Mouse (Mus musculus): ENCODE measurements around the gene Fut1. TPM values are rescaled to one million over a fixed set of nuclear protein-coding genes. Genes with fewer than 3 reads are reported as not detected.

Gene Fut1
- polyA plus RNA-seq, 1 experiment from 2014 or later: 0.07 TPM

- H3K4me3 ChIP-seq (ENCODE audit: control insufficient read depth in 1 of 2, insufficient read depth in 1 of 2, low read depth in 1 of 2, low read length in 2 of 2): no peak overlapping the region
Measured at GRCm38 (mm10) chr7:45626571-45627076, 9.5 kb downstream of the Fut1 start.

GRCm38 (mm10) chr7:45627261-45627660 lies 10.2 kb downstream of the Fut1 start, which contains the start of gene Rasip1:
TSS of gene Rasip1 (plus strand) at chr7:45627488.
- 57% methylated on average over 9 of the region's 9 CpGs for WGBS
- H3K27me3 ChIP-seq (ENCODE audit: control insufficient read depth, insufficient read depth, low read length): peaks cover 7% of the 10 kb centered on the region
- H3K9ac ChIP-seq (ENCODE audit: low read length): peak within 1 kb of the TSS; percentile 86

More at GRCm38 (mm10) chr7:45626571-45627076, 9.5 kb downstream of the Fut1 start:
- Histone ChIP-seq H3K36me3 (ENCODE audit: control insufficient read depth, insufficient read depth, low read length) (no peaks in the 10 kb centered on the region), H3K4me1 (ENCODE audit: control insufficient read depth in 2 of 2, insufficient read depth in 2 of 2, low read length in 2 of 2) (peaks cover 3 to 7% of the 10 kb centered on the region in 2 experiments; a peak in 2 of 4 replicates), H3K4me2 (ENCODE audit: low read length) (peak overlapping the region; percentile 97; the same call in 1 of the 2 replicates), H3K27ac (replicated peaks in 1 of 2; ENCODE audit: control insufficient read depth in 1 of 2, insufficient read depth in 1 of 2, low read depth in 2 of 2, low read length in 2 of 2) (peak overlapping the region; percentile 54 to 82), H3K27me3 (ENCODE audit: control insufficient read depth, insufficient read depth, low read length) (peaks cover 7% of the 10 kb centered on the region), H3K9ac (ENCODE audit: low read length) (no peak overlapping the region), H3K9me3 (ENCODE audit: control insufficient read depth, low read length) (no peaks in the 10 kb centered on the region)
- ATAC-seq (ENCODE audit: insufficient number of reproducible peaks, insufficient read depth, low FRiP score, low read depth): no peak
- 73% methylated on average over 7 of the region's 7 CpGs for WGBS

DNA sequence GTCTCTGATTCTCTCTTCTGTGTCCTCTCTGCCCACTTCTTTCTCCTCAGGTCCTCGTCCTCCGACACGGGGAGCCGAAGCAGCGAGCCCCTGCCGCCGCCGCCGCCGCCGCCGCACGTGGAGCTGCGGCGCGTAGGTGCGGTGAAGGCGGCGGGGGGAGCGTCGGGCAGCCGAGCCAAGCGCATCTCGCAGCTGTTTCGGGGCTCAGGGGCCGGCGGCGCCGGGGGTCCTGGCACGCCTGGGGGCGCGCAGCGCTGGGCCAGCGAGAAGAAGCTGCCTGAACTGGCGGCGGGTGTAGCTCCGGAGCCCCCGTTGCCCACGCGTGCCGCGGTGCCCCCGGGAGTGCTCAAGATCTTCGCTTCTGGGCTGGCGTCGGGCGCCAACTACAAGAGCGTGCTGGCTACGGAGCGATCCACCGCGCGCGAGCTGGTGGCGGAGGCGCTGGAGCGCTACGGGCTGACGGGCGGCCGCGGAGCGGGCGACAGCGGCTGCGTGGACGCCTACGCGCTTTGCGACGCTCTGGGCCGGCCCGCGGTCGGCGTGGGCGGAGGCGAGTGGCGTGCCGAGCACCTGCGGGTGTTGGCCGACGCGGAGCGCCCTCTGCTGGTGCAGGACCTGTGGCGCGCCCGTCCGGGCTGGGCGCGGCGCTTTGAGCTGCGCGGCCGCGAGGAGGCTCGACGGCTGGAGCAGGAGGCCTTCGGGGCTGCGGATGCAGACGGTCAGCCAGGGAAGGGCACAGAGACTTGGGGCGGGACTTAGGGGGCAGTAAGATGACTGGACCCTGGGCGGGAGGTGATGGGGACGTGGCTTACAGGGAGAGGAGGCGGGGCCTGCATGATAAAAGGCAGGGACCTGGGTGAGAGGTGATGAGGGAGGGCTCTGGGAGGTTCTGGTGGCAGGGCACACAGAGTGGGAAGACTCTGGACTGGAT lies 11.5 kb downstream of the Fut1 start:
- WGBS: 1% methylated on average over 105 of the region's 105 CpGs
- Histone ChIP-seq H3K36me3 (ENCODE audit: control insufficient read depth, insufficient read depth, low read length) (no peaks in the 10 kb centered on the region; the same call in 1 of the 2 replicates), H3K4me1 (ENCODE audit: control insufficient read depth in 2 of 2, insufficient read depth in 2 of 2, low read length in 2 of 2) (peaks cover 8 to 17% of the 10 kb centered on the region in 2 experiments), H3K9ac (ENCODE audit: low read length) (peak overlapping the region; percentile 86), H3K9me3 (ENCODE audit: control insufficient read depth, low read length) (no peaks in the 10 kb centered on the region), H3K27ac (replicated peaks in 1 of 2; ENCODE audit: control insufficient read depth in 1 of 2, insufficient read depth in 1 of 2, low read depth in 2 of 2, low read length in 2 of 2) (peak overlapping the region; percentile 76 to 82), H3K4me2 (ENCODE audit: low read length) (peak overlapping the region; percentile 97), H3K27me3 (ENCODE audit: control insufficient read depth, insufficient read depth, low read length) (peaks cover 7% of the 10 kb centered on the region), H3K4me3 (ENCODE audit: control insufficient read depth in 1 of 2, insufficient read depth in 1 of 2, low read depth in 1 of 2, low read length in 2 of 2) (peak overlapping the region; percentile 60 to 65)
- peak; percentile 58 for ATAC-seq (ENCODE audit: insufficient number of reproducible peaks, insufficient read depth, low FRiP score, low read depth)

More at GRCm38 (mm10) chr7:45627261-45627660, 10.2 kb downstream of the Fut1 start, which contains the start of gene Rasip1:
- Histone ChIP-seq H3K4me3 (ENCODE audit: control insufficient read depth in 1 of 2, insufficient read depth in 1 of 2, low read depth in 1 of 2, low read length in 2 of 2) (peak within 1 kb of the TSS; percentile 60 to 65), H3K4me2 (ENCODE audit: low read length) (peak within 1 kb of the TSS; percentile 97), H3K9me3 (ENCODE audit: control insufficient read depth, low read length) (no peaks in the 10 kb centered on the region), H3K36me3 (ENCODE audit: control insufficient read depth, insufficient read depth, low read length) (no peaks in the 10 kb centered on the region; the same call in 1 of the 2 replicates), H3K4me1 (ENCODE audit: control insufficient read depth in 2 of 2, insufficient read depth in 2 of 2, low read length in 2 of 2) (peaks cover 3 to 9% of the 10 kb centered on the region in 2 experiments; a peak in 3 of 4 replicates), H3K27ac (replicated peaks in 1 of 2; ENCODE audit: control insufficient read depth in 1 of 2, insufficient read depth in 1 of 2, low read depth in 2 of 2, low read length in 2 of 2) (peak within 1 kb of the TSS; percentile 76 to 82)
- ATAC-seq (ENCODE audit: insufficient number of reproducible peaks, insufficient read depth, low FRiP score, low read depth): peak; percentile 29

GRCm38 (mm10) chr7:45630064-45630907 lies 13.2 kb downstream of the Fut1 start:
- H3K27me3 ChIP-seq (ENCODE audit: control insufficient read depth, insufficient read depth, low read length): peaks cover 7% of the 10 kb centered on the region
- H3K4me3 ChIP-seq (ENCODE audit: control insufficient read depth in 1 of 2, insufficient read depth in 1 of 2, low read depth in 1 of 2, low read length in 2 of 2): no peak overlapping the region
- no peak overlapping the region for H3K9ac ChIP-seq (ENCODE audit: low read length)
- peak overlapping the region; percentile 97 for H3K4me2 ChIP-seq (ENCODE audit: low read length)
- H3K27ac ChIP-seq (replicated peaks in 1 of 2; ENCODE audit: control insufficient read depth in 1 of 2, insufficient read depth in 1 of 2, low read depth in 2 of 2, low read length in 2 of 2): no peak overlapping the region
- no peaks in the 10 kb centered on the region for H3K9me3 ChIP-seq (ENCODE audit: control insufficient read depth, low read length)
- 69% methylated on average over 23 of the region's 23 CpGs for WGBS
- peaks cover 12 to 20% of the 10 kb centered on the region in 2 experiments for H3K4me1 ChIP-seq (ENCODE audit: control insufficient read depth in 2 of 2, insufficient read depth in 2 of 2, low read length in 2 of 2)
- no peak for ATAC-seq (ENCODE audit: insufficient number of reproducible peaks, insufficient read depth, low FRiP score, low read depth)
- no peaks in the 10 kb centered on the region; the same call in 1 of the 2 replicates for H3K36me3 ChIP-seq (ENCODE audit: control insufficient read depth, insufficient read depth, low read length)

GRCm38 (mm10) chr7:45632499-45632898 lies 15.4 kb downstream of the Fut1 start:
- Histone ChIP-seq H3K27ac (replicated peaks in 1 of 2; ENCODE audit: control insufficient read depth in 1 of 2, insufficient read depth in 1 of 2, low read depth in 2 of 2, low read length in 2 of 2) (0 out of 4 replicates have a peak overlapping the region, but pooled peaks of 1 of the 2 experiments have one; percentile 6), H3K27me3 (ENCODE audit: control insufficient read depth, insufficient read depth, low read length) (peaks cover 3% of the 10 kb centered on the region; the same call in 1 of the 2 replicates), H3K4me3 (ENCODE audit: control insufficient read depth in 1 of 2, insufficient read depth in 1 of 2, low read depth in 1 of 2, low read length in 2 of 2) (peak overlapping the region; percentile 6 to 27; a peak in 3 of 4 replicates), H3K9ac (ENCODE audit: low read length) (peak overlapping the region; percentile 68), H3K4me1 (ENCODE audit: control insufficient read depth in 2 of 2, insufficient read depth in 2 of 2, low read length in 2 of 2) (peaks cover 17 to 29% of the 10 kb centered on the region in 2 experiments), H3K4me2 (ENCODE audit: low read length) (peak overlapping the region; percentile 59), H3K36me3 (ENCODE audit: control insufficient read depth, insufficient read depth, low read length) (peaks cover 15% of the 10 kb centered on the region), H3K9me3 (ENCODE audit: control insufficient read depth, low read length) (no peaks in the 10 kb centered on the region)
- ATAC-seq (ENCODE audit: insufficient number of reproducible peaks, insufficient read depth, low FRiP score, low read depth): no peak
- 23% methylated on average over 35 of the region's 35 CpGs for WGBS

DNA sequence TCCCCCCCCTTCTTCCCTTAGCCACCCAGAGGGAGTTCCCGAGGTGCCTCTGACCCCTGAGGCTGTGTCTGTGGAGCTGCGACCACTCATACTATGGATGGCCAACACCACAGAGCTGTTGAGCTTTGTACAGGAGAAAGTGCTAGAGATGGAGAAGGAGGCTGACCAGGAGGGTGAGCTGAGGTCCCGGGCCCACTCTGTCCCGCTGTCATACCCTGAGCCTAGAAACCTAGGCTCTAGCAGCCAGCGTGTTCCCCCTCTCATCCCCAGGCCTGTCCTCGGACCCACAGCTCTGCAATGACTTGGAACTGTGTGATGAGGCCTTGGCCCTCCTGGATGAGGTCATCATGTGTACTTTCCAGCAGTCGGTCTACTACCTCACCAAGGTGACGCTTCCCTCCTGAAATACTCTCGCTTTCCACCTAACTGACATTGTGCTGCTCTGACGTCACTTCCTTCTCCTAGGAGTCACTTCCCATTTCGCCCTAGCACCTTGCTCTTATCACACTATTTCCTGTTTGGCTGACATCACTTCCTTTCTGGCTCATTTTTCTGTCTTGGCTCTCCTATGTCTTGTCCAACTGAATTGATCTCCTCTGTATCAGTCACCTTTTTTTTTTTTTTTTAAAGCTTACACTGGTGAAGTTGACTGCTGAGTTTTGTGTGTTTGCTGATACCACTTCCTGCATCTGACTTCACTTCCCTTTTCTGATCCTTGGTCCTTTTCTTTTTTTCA lies 18.0 kb downstream of the Fut1 start:
- Histone ChIP-seq H3K4me3 (ENCODE audit: control insufficient read depth in 1 of 2, insufficient read depth in 1 of 2, low read depth in 1 of 2, low read length in 2 of 2) (no peak overlapping the region), H3K9me3 (ENCODE audit: control insufficient read depth, low read length) (no peaks in the 10 kb centered on the region), H3K27me3 (ENCODE audit: control insufficient read depth, insufficient read depth, low read length) (no peaks in the 10 kb centered on the region), H3K9ac (ENCODE audit: low read length) (no peak overlapping the region), H3K27ac (replicated peaks in 1 of 2; ENCODE audit: control insufficient read depth in 1 of 2, insufficient read depth in 1 of 2, low read depth in 2 of 2, low read length in 2 of 2) (peak overlapping the region; percentile 65 to 77), H3K4me2 (ENCODE audit: low read length) (no peak overlapping the region), H3K36me3 (ENCODE audit: control insufficient read depth, insufficient read depth, low read length) (peaks cover 24% of the 10 kb centered on the region), H3K4me1 (ENCODE audit: control insufficient read depth in 2 of 2, insufficient read depth in 2 of 2, low read length in 2 of 2) (peaks cover 28 to 36% of the 10 kb centered on the region in 2 experiments)
- ATAC-seq (ENCODE audit: insufficient number of reproducible peaks, insufficient read depth, low FRiP score, low read depth): peak; percentile 3; the same call in 1 of the 2 replicates
- WGBS: 65% methylated on average over 11 of the region's 11 CpGs

All from heart, embryonic 14.5 days (tissue).